14 mouse cellular contexts compared by ENCODE assay signal in the genomic region with DNA sequence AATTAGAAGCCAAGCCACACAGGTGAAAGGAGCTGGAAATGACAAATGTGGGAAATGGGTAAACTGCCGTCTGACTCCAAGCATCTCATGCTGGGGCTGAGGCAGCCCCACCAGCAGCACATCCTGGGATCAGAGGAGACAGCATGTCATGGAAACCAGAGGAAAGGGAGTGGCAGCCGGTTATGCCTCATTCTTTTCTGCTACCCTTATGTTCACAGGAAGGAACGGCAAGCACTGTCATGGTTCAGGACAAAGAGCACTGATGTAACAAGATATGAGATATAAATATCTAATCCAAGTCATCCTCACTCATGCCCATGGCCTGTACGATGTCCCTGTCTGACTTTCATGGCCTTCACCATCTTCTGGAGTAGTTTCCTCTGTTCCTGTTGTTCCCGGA.
DNase-seq lines count a peak whose midpoint lies in the region.
"Had no signal": no experiment of that assay in that cellular context is flagged by ENCODE, and none has a peak within 500 bp of the region (broad histone marks: within the 10 kb centered on the region; RNA-seq: fewer than 3 reads in every experiment).

No protein-coding gene starts in this region.

- peak; percentile 7 for DNase-seq in kidney, postnatal 14 days
- DNase-seq in kidney, postnatal 10 days: no peak
- DNase-seq in urinary bladder, postnatal 14 days (ENCODE audit: low spot score): peak; percentile 6
- DNase-seq in urinary bladder, adult 18-20 months (ENCODE audit: low spot score in 2 of 2): no peak
- DNase-seq in lung, postnatal 36 days: peak; percentile 68
- no peak for DNase-seq in spleen, postnatal 36 days (ENCODE audit: low spot score in 2 of 2)
- DNase-seq: adrenal gland, adult 8-10 months; adrenal gland, postnatal 36 days; B cell, adult 2 months; cerebellum, adult 2 months; cerebellum, postnatal 10 days; forebrain, postnatal 0 days; gastrocnemius, postnatal 14 days; heart, adult 2 months had no signal

Comparison
In these comparisons a context has a peak if more than half of its experiments do, and no peak if none do; other contexts are left out.
1. DNase-seq: peak in kidney, postnatal 14 days (single experiment), urinary bladder, postnatal 14 days (single experiment) and lung, postnatal 36 days (single experiment); none in kidney, postnatal 10 days (single experiment), urinary bladder, adult 18-20 months (0 of 2) and spleen, postnatal 36 days (0 of 2).